Mouse (Mus musculus): ENCODE measurements around the gene Coq8a.

The Coq8a gene

GRCm38 (mm10) chr1:180173017-180173416 is 26.4 kb downstream of the Coq8a start:
- DNase-seq, result no peak

- no peak for DNase-seq
Observed at GRCm38 (mm10) chr1:180172600-180172999, 26.8 kb downstream of the Coq8a start.

- DNase-seq, result no peak
Observed at GRCm38 (mm10) chr1:180171883-180172282, 27.5 kb downstream of the Coq8a start.

GRCm38 (mm10) chr1:180170071-180170470 is 29.3 kb downstream of the Coq8a start:
- DNase-seq, result no peak

- DNase-seq, result no peak
Observed at GRCm38 (mm10) chr1:180169161-180169560, 30.2 kb downstream of the Coq8a start.

- no peak for DNase-seq
Observed at GRCm38 (mm10) chr1:180168294-180168693, 31.1 kb downstream of the Coq8a start.

- DNase-seq, result no peak
Observed at GRCm38 (mm10) chr1:180166533-180166932, 32.9 kb downstream of the Coq8a start.

GRCm38 (mm10) chr1:180162986-180163385 is 36.4 kb downstream of the Coq8a start:
- DNase-seq, result no peak

GRCm38 (mm10) chr1:180161566-180162355 is 37.6 kb downstream of the Coq8a start:
- DNase-seq, result no peak

- no peak for DNase-seq
Observed at GRCm38 (mm10) chr1:180161160-180161559, 38.2 kb downstream of the Coq8a start.

GRCm38 (mm10) chr1:180160545-180160944 is 38.9 kb downstream of the Coq8a start:
- DNase-seq, result no peak

GRCm38 (mm10) chr1:180158648-180159047 is 40.8 kb downstream of the Coq8a start:
- DNase-seq, result no peak

GRCm38 (mm10) chr1:180151191-180151590 is 48.2 kb downstream of the Coq8a start:
- no peak for DNase-seq

- no peak for DNase-seq
Observed at GRCm38 (mm10) chr1:180148563-180148962, 50.8 kb downstream of the Coq8a start.

GRCm38 (mm10) chr1:180148036-180148435 is 51.4 kb downstream of the Coq8a start:
- no peak for DNase-seq

- no peak for DNase-seq
Observed at GRCm38 (mm10) chr1:180140970-180141369, 58.4 kb downstream of the Coq8a start.

- no peak for DNase-seq
Observed at GRCm38 (mm10) chr1:180139158-180139557, 60.2 kb downstream of the Coq8a start.

- DNase-seq, result no peak
Observed at GRCm38 (mm10) chr1:180132187-180132586, 67.2 kb downstream of the Coq8a start.

- DNase-seq, result no peak
Observed at GRCm38 (mm10) chr1:180131402-180131801, 68.0 kb downstream of the Coq8a start.

GRCm38 (mm10) chr1:180128077-180128792 is 71.2 kb downstream of the Coq8a start:
- DNase-seq, result no peak

GRCm38 (mm10) chr1:180118233-180118632 is 81.2 kb downstream of the Coq8a start:
- no peak for DNase-seq

- DNase-seq, result no peak
Observed at GRCm38 (mm10) chr1:180116525-180116924, 82.9 kb downstream of the Coq8a start.
